Mouse (Mus musculus) heart, adult 2 months (tissue): ENCODE results near the gene Emp3. TPM values are rescaled to one million over a fixed set of nuclear protein-coding genes. Genes with fewer than 3 reads are reported as not detected.

ENCODE experiments used
- DNase-seq, 2 experiments: peaks; one replicate each; pipeline ENCODE4 v3.0.0; 2021
- H3K27ac ChIP-seq: fragments of 200-600 bp; 2 replicates; pipeline ENCODE4 v1.8.1; 2022
- H3K27me3 ChIP-seq: fragments of 200-500 bp; 2 replicates; pipeline ENCODE4 v1.6.1; 2012; ENCODE audit warnings: mild to moderate bottlenecking, low read length, inconsistent platforms, mixed read lengths; ENCODE audit not compliant: control insufficient read depth, insufficient read depth
- H3K36me3 ChIP-seq: fragments of 200-500 bp; 2 replicates; pipeline ENCODE4 v1.6.1; 2012; ENCODE audit warnings: low read length, inconsistent platforms; ENCODE audit not compliant: control insufficient read depth, insufficient read depth
- H3K4me1 ChIP-seq: fragments of 200-500 bp; 2 replicates; pipeline ENCODE4 v1.6.1; 2011; ENCODE audit warnings: low read length; ENCODE audit not compliant: control insufficient read depth, insufficient read depth
- H3K4me3 ChIP-seq: fragments of 200-600 bp; 2 replicates; pipeline ENCODE4 v1.8.1; 2022
- H3K79me2 ChIP-seq: fragments of 200-500 bp; replicated peaks from 2 replicates; pipeline ENCODE4 v1.6.1; 2012; ENCODE audit warnings: mild to moderate bottlenecking, inconsistent platforms, low read length, moderate library complexity, mixed read lengths; ENCODE audit not compliant: control insufficient read depth, insufficient read depth
- H3K9ac ChIP-seq: fragments of 200-500 bp; 2 replicates; pipeline ENCODE4 v1.6.1; 2012; ENCODE audit warnings: low read depth, mild to moderate bottlenecking, control low read depth, inconsistent platforms, low read length, mixed read lengths
- CTCF ChIP-seq: fragments of 200-600 bp; IDR thresholded peaks from 2 replicates; pipeline ENCODE4 v1.8.1; 2022; ENCODE audit warnings: antibody characterized with exemption, mild to moderate bottlenecking, moderate library complexity
- EP300 ChIP-seq: fragments of 200-500 bp; IDR thresholded peaks from 2 replicates; pipeline ENCODE4 v1.6.1; 2011; ENCODE audit warnings: low read depth, low read length, control low read depth; ENCODE audit not compliant: insufficient read depth
- POLR2A ChIP-seq: fragments of 200-500 bp; IDR thresholded peaks from 2 replicates; pipeline ENCODE4 v1.6.1; 2011; ENCODE audit warnings: mild to moderate bottlenecking, low read depth, low read length, control low read depth; ENCODE audit not compliant: insufficient read depth
- WGBS: fragments of 180-500 bp; shearing (Covaris S2); methylation state at CpG from one replicate; pipeline ENCODE4 v1.1.7; 2018; 5-methylcytosine and 5-hydroxymethylcytosine counted together
- intact Hi-C: fragments of 180-260 bp; cut with DNase I; formaldehyde crosslinking; loops from one replicate; pipeline ENCODE4 v1.15.1; 2025
- polyA plus RNA-seq: library from polyadenylated mRNA; depleted of rRNA; stranded (reverse); fragments of >200 nt; gene quantifications from 2 replicates; pipeline ENCODE4 v1.2.3, GENCODE M21; 2012; rRNA removed
- total RNA-seq, 2 experiments: library from RNA; stranded (reverse); gene quantifications; 2 replicates each; pipeline ENCODE4 v1.2.3; 2021

Gene Emp3
- total and polyA plus RNA-seq, 3 experiments = 24.2 to 77.7 (median 29.2) TPM

DNA sequence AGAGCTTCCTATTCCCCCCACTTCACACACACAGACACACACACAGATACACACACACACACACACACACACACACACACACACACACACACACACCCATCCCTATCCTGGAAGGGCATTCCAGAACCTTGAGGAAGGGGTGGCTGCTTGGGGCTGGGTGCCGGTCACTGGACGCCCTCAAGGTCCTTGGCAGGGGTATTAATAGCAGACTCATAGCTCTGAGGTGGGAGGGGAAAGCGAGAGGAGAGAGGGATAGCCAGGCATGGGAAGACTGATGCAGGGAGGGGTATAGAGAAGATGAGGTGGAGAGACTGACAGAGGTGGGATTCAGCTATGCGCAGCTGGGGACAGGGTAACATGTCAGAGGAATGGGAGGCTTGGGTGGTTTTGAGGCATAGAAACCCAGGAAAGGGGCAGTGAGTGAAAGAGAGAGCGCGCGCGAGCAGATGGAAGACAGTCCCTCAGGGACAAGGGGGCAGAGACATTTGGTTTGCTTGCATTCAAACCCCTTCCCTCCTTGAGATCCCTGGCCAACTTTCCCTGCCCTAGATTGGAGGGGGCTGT lies 52.0 kb downstream of the Emp3 start:
- Histone ChIP-seq H3K4me1 (peaks cover 7% of the 10 kb centered on the region), H3K4me3 (no peak overlapping the region)
- 28% methylated on average over 8 of the region's 8 CpGs for WGBS

More for the DNA sequence above, 52.0 kb downstream of the Emp3 start:
- intact Hi-C loops = no loop called here
- no peak overlapping the region for H3K9ac ChIP-seq
- H3K27ac ChIP-seq = no peak overlapping the region
- no peak for DNase-seq
- 0 out of 2 replicates have a peak, but pooled peaks cover under 1% of the 10 kb centered on the region for H3K79me2 ChIP-seq
- H3K27me3 ChIP-seq = peaks cover 7% of the 10 kb centered on the region
- H3K36me3 ChIP-seq = peaks cover 1% of the 10 kb centered on the region
- no peak for TF ChIP-seq EP300
- no peak for TF ChIP-seq CTCF
- TF ChIP-seq POLR2A = no peak

Other genes with a start within 250 kb of the Emp3 start
- under 1 TPM; 0.18 to 0.26 TPM for gene Ntn5, start 237.4 kb downstream of the Emp3 start, total RNA-seq
- gene Ntn5, start 237.4 kb downstream of the Emp3 start, polyA plus RNA-seq = 0.47 TPM in 1 of 2 replicates, not detected in the other
- under 1 TPM; 0.16 to 0.25 TPM for gene Sec1, start 227.0 kb downstream of the Emp3 start, total RNA-seq
- 0.16 and 0.41 TPM in 2 replicates for gene Sec1, start 227.0 kb downstream of the Emp3 start, polyA plus RNA-seq
- 1 to 10 TPM; 5.2 to 6.8 TPM for gene Car11, start 221.6 kb downstream of the Emp3 start, total RNA-seq
- 10.6 and 14.4 TPM in 2 replicates for gene Car11, start 221.6 kb downstream of the Emp3 start, polyA plus RNA-seq
- 100 to 1,000 TPM in 1 of 2 experiments, 1 to 10 TPM in 1; 6.4 to 134 TPM for gene Dbp, start 216.3 kb downstream of the Emp3 start, total RNA-seq
- 49.3 and 93.6 TPM in 2 replicates for gene Dbp, start 216.3 kb downstream of the Emp3 start, polyA plus RNA-seq
- 100 to 1,000 TPM; 496 to 617 TPM for gene Rpl18, start 205.9 kb downstream of the Emp3 start, total RNA-seq
- 580 and 697 TPM in 2 replicates for gene Rpl18, start 205.9 kb downstream of the Emp3 start, polyA plus RNA-seq
- 10 to 100 TPM; 15.9 to 18.2 TPM for gene Sphk2, start 203.4 kb downstream of the Emp3 start, total RNA-seq
- 24.1 and 24.9 TPM in 2 replicates for gene Sphk2, start 203.4 kb downstream of the Emp3 start, polyA plus RNA-seq
- gene Fam83e, start 200.2 kb downstream of the Emp3 start, total RNA-seq = under 1 TPM; 0.13 to 0.34 TPM
- gene Fam83e, start 200.2 kb downstream of the Emp3 start, polyA plus RNA-seq = 0.64 and 1.1 TPM in 2 replicates
- gene Spaca4, start 195.6 kb downstream of the Emp3 start, total RNA-seq = not detected
- gene Spaca4, start 195.6 kb downstream of the Emp3 start, polyA plus RNA-seq = not detected in 2 replicates
- gene Lmtk3, start 137.7 kb downstream of the Emp3 start, total RNA-seq = under 1 TPM in 1 of 2 experiments, not detected in 1; 0.14 TPM
- 0.18 and 0.67 TPM in 2 replicates for gene Lmtk3, start 137.7 kb downstream of the Emp3 start, polyA plus RNA-seq
- not detected for gene Sult2b1, start 136.7 kb downstream of the Emp3 start, total RNA-seq
- gene Sult2b1, start 136.7 kb downstream of the Emp3 start, polyA plus RNA-seq = 0.08 TPM in 1 of 2 replicates, not detected in the other
- 10 to 100 TPM; 59.1 to 61.9 TPM for gene Cyth2, start 106.8 kb downstream of the Emp3 start, total RNA-seq
- 27.3 and 33.0 TPM in 2 replicates for gene Cyth2, start 106.8 kb downstream of the Emp3 start, polyA plus RNA-seq
- gene Kcnj14, start 96.6 kb downstream of the Emp3 start, total RNA-seq = under 1 TPM; 0.66 to 0.89 TPM
- gene Kcnj14, start 96.6 kb downstream of the Emp3 start, polyA plus RNA-seq = 0.78 and 35.7 TPM in 2 replicates
- gene Grwd1, start 90.5 kb downstream of the Emp3 start, total RNA-seq = 10 to 100 TPM; 11.8 to 13.1 TPM
- gene Grwd1, start 90.5 kb downstream of the Emp3 start, polyA plus RNA-seq = 9.1 and 9.4 TPM in 2 replicates
- gene Kdelr1, start 48.6 kb downstream of the Emp3 start, total RNA-seq = 100 to 1,000 TPM; 107 to 126 TPM
- 254 and 344 TPM in 2 replicates for gene Kdelr1, start 48.6 kb downstream of the Emp3 start, polyA plus RNA-seq
- gene Grin2d, start 43.0 kb downstream of the Emp3 start, total RNA-seq = under 1 TPM; 0.31 to 0.43 TPM
- 0.56 and 0.92 TPM in 2 replicates for gene Grin2d, start 43.0 kb downstream of the Emp3 start, polyA plus RNA-seq
- not detected for gene Syngr4, start 24.7 kb downstream of the Emp3 start, total RNA-seq
- gene Syngr4, start 24.7 kb downstream of the Emp3 start, polyA plus RNA-seq = 0.38 and 0.53 TPM in 2 replicates
- gene Tmem143, start 24.5 kb downstream of the Emp3 start, total RNA-seq = 100 to 1,000 TPM; 113 to 132 TPM
- 205 and 206 TPM in 2 replicates for gene Tmem143, start 24.5 kb downstream of the Emp3 start, polyA plus RNA-seq
- gene Ccdc114, start 2.7 kb upstream of the Emp3 start, total RNA-seq = 1 to 10 TPM in 1 of 2 experiments, under 1 TPM in 1; 0.94 to 1.0 TPM
- 1.7 and 2.1 TPM in 2 replicates for gene Ccdc114, start 2.7 kb upstream of the Emp3 start, polyA plus RNA-seq
- not detected for gene Abcc6, start 108.9 kb upstream of the Emp3 start, total RNA-seq
- 0.14 TPM in 1 of 2 replicates, not detected in the other for gene Abcc6, start 108.9 kb upstream of the Emp3 start, polyA plus RNA-seq
- gene Nomo1, start 112.3 kb upstream of the Emp3 start, total RNA-seq = 10 to 100 TPM; 88.1 to 91.7 TPM
- gene Nomo1, start 112.3 kb upstream of the Emp3 start, polyA plus RNA-seq = 49.1 and 65.2 TPM in 2 replicates
- 100 to 1,000 TPM; 111 to 123 TPM for gene Kcnj11, start 179.4 kb upstream of the Emp3 start, total RNA-seq
- gene Kcnj11, start 179.4 kb upstream of the Emp3 start, polyA plus RNA-seq = 110 and 182 TPM in 2 replicates